Mouse (Mus musculus): ENCODE measurements around the gene Spag4. TPM values are rescaled to one million over a fixed set of nuclear protein-coding genes. Genes with fewer than 3 reads are reported as not detected.
"Not testable (repeated sequence)": the region's sequence is repeated elsewhere in the genome, so short reads cannot be mapped to it uniquely, and the experiment has no call there.

Spag4 gene
- polyA plus RNA-seq, 1 experiment from 2014 or later: 2.3 TPM

DNA sequence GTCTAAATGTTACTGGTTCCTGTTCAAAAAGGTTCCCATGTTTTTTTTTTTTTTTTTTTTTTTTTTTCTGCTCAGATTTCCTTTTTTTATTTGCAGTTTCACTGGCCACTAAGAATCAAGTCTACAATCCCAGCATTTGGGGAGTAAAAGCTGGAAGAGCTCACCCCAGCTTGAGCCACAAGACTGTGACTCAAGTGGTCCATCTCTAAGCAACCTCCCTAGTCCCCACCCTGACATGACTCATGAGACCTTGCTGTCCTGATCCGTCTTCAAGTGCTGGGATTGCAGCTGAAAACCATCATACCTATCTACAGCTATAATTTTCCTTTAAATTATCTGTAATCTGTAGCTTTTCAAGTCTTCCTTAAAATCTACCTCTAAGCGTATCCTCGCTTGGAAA, 19.6 kb downstream of the Spag4 start:
- WGBS: 86% methylated on average over 3 of the region's 3 CpGs
- no peak overlapping the region for H3K4me3 ChIP-seq (ENCODE audit: low read depth, low read length)
- H3K9ac ChIP-seq (ENCODE audit: low read depth, low read length): no peak overlapping the region
- H3K36me3 ChIP-seq (ENCODE audit: control insufficient read depth, insufficient read depth, low read length): peaks cover 2% of the 10 kb centered on the region; the same call in 1 of the 2 replicates
- H3K27me3 ChIP-seq (replicated peaks; ENCODE audit: control insufficient read depth, insufficient read depth, low read length): no peaks in the 10 kb centered on the region
- no peaks in the 10 kb centered on the region for H3K9me3 ChIP-seq (ENCODE audit: control insufficient read depth, low read length)
- DNase-seq (ENCODE audit: low spot score): no peak
- no peaks in the 10 kb centered on the region for H3K4me1 ChIP-seq (ENCODE audit: control insufficient read depth, insufficient read depth, low read length)
- H3K27ac ChIP-seq (replicated peaks; ENCODE audit: low read depth, low read length): no peak overlapping the region
- no peak overlapping the region for H3K4me2 ChIP-seq (ENCODE audit: low read depth, low read length)
- ATAC-seq (ENCODE audit: low read depth): no peak

DNA sequence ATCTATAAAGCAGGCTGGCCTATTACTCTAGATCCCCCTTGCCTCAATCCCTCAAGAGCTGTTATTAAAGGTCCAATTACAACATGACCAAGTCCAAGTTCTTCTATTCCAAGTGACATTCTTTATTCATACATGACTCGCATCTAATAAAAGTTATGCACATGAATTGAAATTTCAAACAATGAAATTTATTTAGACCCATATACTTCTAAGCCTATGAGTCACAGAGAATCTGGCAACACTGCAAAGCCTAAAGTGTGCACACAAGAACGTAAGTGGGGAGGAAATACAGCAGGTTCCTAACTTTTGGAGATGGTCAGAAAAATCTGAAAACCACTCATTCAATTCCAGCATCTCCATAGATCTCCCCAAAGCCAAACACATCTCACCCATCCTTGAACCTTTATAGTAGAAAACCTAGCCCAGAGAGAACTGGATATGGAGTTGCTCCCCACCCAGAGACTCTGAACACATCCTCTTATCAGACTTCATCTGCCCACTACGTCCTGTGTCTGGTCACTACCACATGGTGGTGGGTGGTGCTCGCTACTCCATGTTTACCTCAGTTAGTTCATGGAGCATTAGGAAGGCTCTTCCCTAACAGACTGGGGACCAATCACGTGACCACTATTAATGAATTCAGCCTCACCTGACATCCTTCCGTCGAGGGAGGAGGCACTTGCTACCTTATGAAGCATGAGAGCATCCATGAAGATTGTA, 22.6 kb downstream of the Spag4 start:
- no peak for ATAC-seq (ENCODE audit: low read depth)
- Histone ChIP-seq H3K4me1 (ENCODE audit: control insufficient read depth, insufficient read depth, low read length) (no peaks in the 10 kb centered on the region), H3K4me3 (ENCODE audit: low read depth, low read length) (no peak overlapping the region), H3K36me3 (ENCODE audit: control insufficient read depth, insufficient read depth, low read length) (peaks cover 13% of the 10 kb centered on the region), H3K4me2 (ENCODE audit: low read depth, low read length) (no peak overlapping the region), H3K27ac (replicated peaks; ENCODE audit: low read depth, low read length) (no peak overlapping the region), H3K9ac (ENCODE audit: low read depth, low read length) (no peak overlapping the region), H3K27me3 (replicated peaks; ENCODE audit: control insufficient read depth, insufficient read depth, low read length) (no peaks in the 10 kb centered on the region), H3K9me3 (ENCODE audit: control insufficient read depth, low read length) (no peaks in the 10 kb centered on the region)
- 89% methylated on average over 7 of the region's 7 CpGs for WGBS
- DNase-seq (ENCODE audit: low spot score): no peak

- H3K9me3 ChIP-seq (ENCODE audit: control insufficient read depth, low read length): no peaks in the 10 kb centered on the region
These were observed 24.8 kb downstream of the Spag4 start for GRCm38 (mm10) chr2:156089799-156090198.

GRCm38 (mm10) chr2:156091926-156092325, 27.0 kb downstream of the Spag4 start:
- DNase-seq (ENCODE audit: low spot score) (no peak), ATAC-seq (ENCODE audit: low read depth) (no peak)
- 66% methylated on average over 5 of the region's 5 CpGs for WGBS
- no peak overlapping the region for H3K4me2 ChIP-seq (ENCODE audit: low read depth, low read length)
- H3K9ac ChIP-seq (ENCODE audit: low read depth, low read length): no peak overlapping the region
- no peak overlapping the region for H3K4me3 ChIP-seq (ENCODE audit: low read depth, low read length)
- H3K36me3 ChIP-seq (ENCODE audit: control insufficient read depth, insufficient read depth, low read length): peaks cover 33% of the 10 kb centered on the region
- no peaks in the 10 kb centered on the region for H3K9me3 ChIP-seq (ENCODE audit: control insufficient read depth, low read length)
- H3K27me3 ChIP-seq (replicated peaks; ENCODE audit: control insufficient read depth, insufficient read depth, low read length): no peaks in the 10 kb centered on the region
- no peaks in the 10 kb centered on the region for H3K4me1 ChIP-seq (ENCODE audit: control insufficient read depth, insufficient read depth, low read length)
- no peak overlapping the region for H3K27ac ChIP-seq (replicated peaks; ENCODE audit: low read depth, low read length)

More at GRCm38 (mm10) chr2:156089799-156090198, 24.8 kb downstream of the Spag4 start:
- Histone ChIP-seq H3K4me2 (ENCODE audit: low read depth, low read length) (no peak overlapping the region), H3K27me3 (replicated peaks; ENCODE audit: control insufficient read depth, insufficient read depth, low read length) (no peaks in the 10 kb centered on the region), H3K4me1 (ENCODE audit: control insufficient read depth, insufficient read depth, low read length) (no peaks in the 10 kb centered on the region), H3K9ac (ENCODE audit: low read depth, low read length) (no peak overlapping the region), H3K36me3 (ENCODE audit: control insufficient read depth, insufficient read depth, low read length) (peaks cover 13% of the 10 kb centered on the region), H3K4me3 (ENCODE audit: low read depth, low read length) (no peak overlapping the region), H3K27ac (replicated peaks; ENCODE audit: low read depth, low read length) (no peak overlapping the region)
- ATAC-seq (ENCODE audit: low read depth): no peak
- 89% methylated on average over 1 of the region's 1 CpGs for WGBS
- DNase-seq (ENCODE audit: low spot score): no peak

GRCm38 (mm10) chr2:156110627-156111357, 45.8 kb downstream of the Spag4 start:
- Histone ChIP-seq H3K4me1 (ENCODE audit: control insufficient read depth, insufficient read depth, low read length) (peaks cover 14% of the 10 kb centered on the region), H3K9me3 (ENCODE audit: control insufficient read depth, low read length) (no peaks in the 10 kb centered on the region), H3K4me3 (ENCODE audit: low read depth, low read length) (peak overlapping the region; percentile 89), H3K4me2 (ENCODE audit: low read depth, low read length) (peak overlapping the region; percentile 64), H3K27ac (replicated peaks; ENCODE audit: low read depth, low read length) (peak overlapping the region; percentile 94), H3K9ac (ENCODE audit: low read depth, low read length) (peak overlapping the region; percentile 98), H3K27me3 (replicated peaks; ENCODE audit: control insufficient read depth, insufficient read depth, low read length) (no peaks in the 10 kb centered on the region), H3K36me3 (ENCODE audit: control insufficient read depth, insufficient read depth, low read length) (0 out of 2 replicates have a peak, but pooled peaks cover 6% of the 10 kb centered on the region)
- peak; percentile 69 for DNase-seq (ENCODE audit: low spot score)
- ATAC-seq (ENCODE audit: low read depth): peak; percentile 75
- WGBS: under 1% methylated on average over 16 of the region's 16 CpGs

GRCm38 (mm10) chr2:156111358-156112079, 46.5 kb downstream of the Spag4 start, which contains the start of the genes Cpne1 and Rbm12:
Gene Cpne1 (minus strand): TSS chr2:156111965.
Gene Rbm12 (minus strand): TSS chr2:156111978.
- H3K4me3 ChIP-seq (ENCODE audit: low read depth, low read length): peak within 1 kb of the TSS; percentile 89
- 0 out of 2 replicates have a peak, but pooled peaks cover 6% of the 10 kb centered on the region for H3K36me3 ChIP-seq (ENCODE audit: control insufficient read depth, insufficient read depth, low read length)
- DNase-seq (ENCODE audit: low spot score): peak; percentile 95
- ATAC-seq (ENCODE audit: low read depth): peak; percentile 95
- peak within 1 kb of the TSS; percentile 64 for H3K4me2 ChIP-seq (ENCODE audit: low read depth, low read length)
- no peaks in the 10 kb centered on the region for H3K9me3 ChIP-seq (ENCODE audit: control insufficient read depth, low read length)
- peak within 1 kb of the TSS; percentile 98 for H3K9ac ChIP-seq (ENCODE audit: low read depth, low read length)
- H3K27me3 ChIP-seq (replicated peaks; ENCODE audit: control insufficient read depth, insufficient read depth, low read length): no peaks in the 10 kb centered on the region
- H3K27ac ChIP-seq (replicated peaks; ENCODE audit: low read depth, low read length): peak within 1 kb of the TSS; percentile 94
- WGBS: under 1% methylated on average over 56 of the region's 74 CpGs
- peaks cover 13% of the 10 kb centered on the region for H3K4me1 ChIP-seq (ENCODE audit: control insufficient read depth, insufficient read depth, low read length)

DNA sequence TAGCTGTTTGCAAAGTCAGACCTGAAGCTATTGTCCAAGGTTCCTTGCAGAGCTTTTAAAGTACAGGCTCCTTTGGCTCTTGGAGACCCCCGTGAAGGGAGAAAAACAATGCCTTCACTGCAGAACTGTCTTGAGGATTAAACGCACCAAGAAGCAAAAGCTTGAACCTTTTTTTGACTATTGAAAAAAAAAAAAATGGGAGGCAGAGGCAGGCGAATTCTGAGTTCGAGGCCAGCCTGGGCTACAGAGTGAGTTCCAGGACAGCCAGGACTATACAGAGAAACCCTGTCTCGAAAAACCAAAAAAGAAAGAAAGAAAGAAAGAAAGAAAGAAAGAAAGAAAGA, 47.1 kb downstream of the Spag4 start:
- Histone ChIP-seq H3K27ac (replicated peaks; ENCODE audit: low read depth, low read length) (peak overlapping the region; percentile 94), H3K4me3 (ENCODE audit: low read depth, low read length) (peak overlapping the region; percentile 89), H3K4me2 (ENCODE audit: low read depth, low read length) (peak overlapping the region; percentile 55), H3K9ac (ENCODE audit: low read depth, low read length) (peak overlapping the region; percentile 98)
- not testable (repeated sequence) for H3K9me3 ChIP-seq (ENCODE audit: control insufficient read depth, low read length); ATAC-seq (ENCODE audit: low read depth); H3K36me3 ChIP-seq (ENCODE audit: control insufficient read depth, insufficient read depth, low read length); DNase-seq (ENCODE audit: low spot score); H3K27me3 ChIP-seq (replicated peaks; ENCODE audit: control insufficient read depth, insufficient read depth, low read length); H3K4me1 ChIP-seq (ENCODE audit: control insufficient read depth, insufficient read depth, low read length)
- WGBS: 28% methylated on average over 5 of the region's 5 CpGs

DNA sequence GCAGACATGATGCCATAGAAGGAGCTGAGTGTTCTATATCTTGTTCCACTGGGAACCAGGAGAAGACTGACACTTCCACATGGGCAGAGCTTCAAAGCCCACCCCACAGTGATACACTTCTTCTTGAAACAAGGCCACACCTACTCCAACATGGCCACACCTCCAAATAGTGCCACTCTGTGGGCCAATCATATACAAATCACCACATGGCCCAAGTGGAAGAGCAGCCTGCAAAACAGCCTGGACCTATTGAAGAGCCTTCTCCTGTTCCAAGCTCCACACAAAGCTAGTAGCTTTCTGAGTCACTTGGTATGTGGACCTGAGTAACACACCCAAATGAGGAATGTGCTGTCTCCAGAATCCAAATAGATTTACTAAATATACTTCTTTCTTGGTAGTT, 54.6 kb downstream of the Spag4 start:
- Histone ChIP-seq H3K4me1 (ENCODE audit: control insufficient read depth, insufficient read depth, low read length) (no peaks in the 10 kb centered on the region), H3K27me3 (replicated peaks; ENCODE audit: control insufficient read depth, insufficient read depth, low read length) (no peaks in the 10 kb centered on the region), H3K9me3 (ENCODE audit: control insufficient read depth, low read length) (no peaks in the 10 kb centered on the region), H3K9ac (ENCODE audit: low read depth, low read length) (no peak overlapping the region), H3K27ac (replicated peaks; ENCODE audit: low read depth, low read length) (no peak overlapping the region), H3K36me3 (ENCODE audit: control insufficient read depth, insufficient read depth, low read length) (0 out of 2 replicates have a peak, but pooled peaks cover 8% of the 10 kb centered on the region), H3K4me3 (ENCODE audit: low read depth, low read length) (no peak overlapping the region), H3K4me2 (ENCODE audit: low read depth, low read length) (no peak overlapping the region)
- DNase-seq (ENCODE audit: low spot score) (no peak), ATAC-seq (ENCODE audit: low read depth) (no peak)
